In genomic region chr1:138326566-138326965, GRCm38 (mm10) we compare ENCODE assay signal across 16 mouse cellular contexts. TPM values are rescaled to one million over a fixed set of nuclear protein-coding genes. Genes with fewer than 3 reads are reported as not detected.
A peak's percentile ranks its signal among the peaks of the same experiment; 100 is the strongest.
DNase-seq lines count a peak whose midpoint lies in the region; ATAC-seq lines count a peak whose summit lies in the region.
"Had no signal": no experiment of that assay in that cellular context is flagged by ENCODE, and none has a peak within 500 bp of the region (broad histone marks: within the 10 kb centered on the region; RNA-seq: fewer than 3 reads in every experiment).

No protein-coding gene starts in this region.

- peaks cover 25% of the 10 kb centered on the region for H3K4me1 ChIP-seq in hindbrain, embryonic 10.5 days (replicated peaks)
- H3K4me1 ChIP-seq in hindbrain, embryonic 11.5 days (replicated peaks; ENCODE audit: control insufficient read depth, insufficient read depth, low read length): no peaks in the 10 kb centered on the region
- H3K4me1 ChIP-seq in hindbrain, embryonic 14.5 days (replicated peaks; ENCODE audit: control insufficient read depth, insufficient read depth, low read length): 0 out of 2 replicates have a peak, but pooled peaks cover 7% of the 10 kb centered on the region
- H3K4me1 ChIP-seq in limb, embryonic 11.5 days (ENCODE audit: control insufficient read depth, insufficient read depth, low read length): peaks cover 7% of the 10 kb centered on the region; the same call in 1 of the 2 replicates
- peaks cover 20% of the 10 kb centered on the region for H3K4me1 ChIP-seq in midbrain, embryonic 16.5 days (ENCODE audit: control insufficient read depth, insufficient read depth, low read length)
- H3K4me1 ChIP-seq: embryonic facial prominence, embryonic 12.5 days; heart, embryonic 15.5 days; intestine, embryonic 15.5 days had no signal

- H3K4me3 ChIP-seq in hindbrain, embryonic 10.5 days: no peak overlapping the region
- H3K4me3 ChIP-seq in hindbrain, embryonic 11.5 days (ENCODE audit: low read depth, low read length): no peak overlapping the region
- no peak overlapping the region for H3K4me3 ChIP-seq in hindbrain, embryonic 14.5 days (replicated peaks; ENCODE audit: low read length)
- no peak overlapping the region for H3K4me3 ChIP-seq in limb, embryonic 11.5 days (ENCODE audit: low read depth, low read length)
- no peak overlapping the region for H3K4me3 ChIP-seq in midbrain, embryonic 16.5 days (ENCODE audit: low read depth, low read length)
- H3K4me3 ChIP-seq: embryonic facial prominence, embryonic 12.5 days; erythroblast, embryonic 14.5 days; heart, embryonic 15.5 days; intestine, embryonic 15.5 days had no signal

- H3K9me3 ChIP-seq in hindbrain, embryonic 10.5 days: no peaks in the 10 kb centered on the region
- H3K9me3 ChIP-seq in hindbrain, embryonic 11.5 days (ENCODE audit: control insufficient read depth, low read length): no peaks in the 10 kb centered on the region
- H3K9me3 ChIP-seq in hindbrain, embryonic 14.5 days (ENCODE audit: control insufficient read depth, low read length): no peaks in the 10 kb centered on the region
- H3K9me3 ChIP-seq in limb, embryonic 11.5 days (ENCODE audit: control insufficient read depth, low read length): no peaks in the 10 kb centered on the region
- no peaks in the 10 kb centered on the region for H3K9me3 ChIP-seq in midbrain, embryonic 16.5 days (replicated peaks; ENCODE audit: control insufficient read depth, low read length, poor library complexity, severe bottlenecking)
- H3K9me3 ChIP-seq: embryonic facial prominence, embryonic 12.5 days; heart, embryonic 15.5 days; intestine, embryonic 15.5 days had no signal

- no peak; the same call in 1 of the 2 replicates for ATAC-seq in hindbrain, embryonic 11.5 days (ENCODE audit: low FRiP score)
- ATAC-seq in hindbrain, embryonic 14.5 days (ENCODE audit: low FRiP score): peak; percentile 67; the same call in 1 of the 2 replicates
- ATAC-seq in limb, embryonic 11.5 days (ENCODE audit: insufficient number of reproducible peaks, low FRiP score, low TSS enrichment, low read depth): peak; percentile 35; the same call in 1 of the 2 replicates
- ATAC-seq in midbrain, embryonic 16.5 days: peak; percentile 65
- ATAC-seq: intestine, embryonic 15.5 days had no signal

- no peak overlapping the region for H3K9ac ChIP-seq in hindbrain, embryonic 11.5 days (ENCODE audit: low read depth, low read length)
- no peak overlapping the region for H3K9ac ChIP-seq in hindbrain, embryonic 14.5 days
- H3K9ac ChIP-seq in limb, embryonic 11.5 days (ENCODE audit: low read length): peak overlapping the region; percentile 34; the same call in 1 of the 2 replicates
- no peak overlapping the region for H3K9ac ChIP-seq in midbrain, embryonic 16.5 days (ENCODE audit: low read depth, low read length)
- H3K9ac ChIP-seq: embryonic facial prominence, embryonic 12.5 days; heart, embryonic 15.5 days; intestine, embryonic 15.5 days had no signal

- WGBS in hindbrain, embryonic 10.5 days: 26% methylated on average over 2 of the region's 2 CpGs
- WGBS in hindbrain, embryonic 11.5 days: 20% methylated on average over 2 of the region's 2 CpGs
- WGBS in hindbrain, embryonic 14.5 days: 15% methylated on average over 2 of the region's 2 CpGs
- 20% methylated on average over 2 of the region's 2 CpGs for WGBS in limb, embryonic 11.5 days
- WGBS in midbrain, embryonic 16.5 days: 25% methylated on average over 2 of the region's 2 CpGs

- H3K27me3 ChIP-seq in hindbrain, embryonic 10.5 days (ENCODE audit: insufficient read depth, poor library complexity, severe bottlenecking): 0 out of 2 replicates have a peak, but pooled peaks cover 8% of the 10 kb centered on the region
- H3K27me3 ChIP-seq in hindbrain, embryonic 11.5 days (ENCODE audit: control insufficient read depth, insufficient read depth, low read length): no peaks in the 10 kb centered on the region
- no peaks in the 10 kb centered on the region for H3K27me3 ChIP-seq in hindbrain, embryonic 14.5 days (ENCODE audit: control insufficient read depth, insufficient read depth, low read length)
- H3K27me3 ChIP-seq in limb, embryonic 11.5 days (ENCODE audit: control insufficient read depth, insufficient read depth, low read length): no peaks in the 10 kb centered on the region
- H3K27me3 ChIP-seq in midbrain, embryonic 16.5 days (ENCODE audit: control insufficient read depth, insufficient read depth, low read depth, low read length): no peaks in the 10 kb centered on the region
- H3K27me3 ChIP-seq: embryonic facial prominence, embryonic 12.5 days; heart, embryonic 15.5 days; intestine, embryonic 15.5 days had no signal

- no peaks in the 10 kb centered on the region for H3K36me3 ChIP-seq in hindbrain, embryonic 10.5 days
- H3K36me3 ChIP-seq in hindbrain, embryonic 11.5 days (ENCODE audit: control insufficient read depth, insufficient read depth, low read length): no peaks in the 10 kb centered on the region
- no peaks in the 10 kb centered on the region for H3K36me3 ChIP-seq in hindbrain, embryonic 14.5 days (replicated peaks; ENCODE audit: control insufficient read depth, insufficient read depth)
- no peaks in the 10 kb centered on the region for H3K36me3 ChIP-seq in limb, embryonic 11.5 days (ENCODE audit: control insufficient read depth, insufficient read depth, low read length)
- H3K36me3 ChIP-seq in midbrain, embryonic 16.5 days (ENCODE audit: control insufficient read depth, insufficient read depth, low read length): no peaks in the 10 kb centered on the region
- H3K36me3 ChIP-seq: embryonic facial prominence, embryonic 12.5 days; heart, embryonic 15.5 days; intestine, embryonic 15.5 days had no signal

- no peak overlapping the region for H3K4me2 ChIP-seq in hindbrain, embryonic 11.5 days (replicated peaks; ENCODE audit: low read depth, low read length)
- H3K4me2 ChIP-seq in hindbrain, embryonic 14.5 days (replicated peaks): no peak overlapping the region
- H3K4me2 ChIP-seq in limb, embryonic 11.5 days (ENCODE audit: low read depth, severe bottlenecking): no peak overlapping the region
- peak overlapping the region; percentile 13; the same call in 1 of the 2 replicates for H3K4me2 ChIP-seq in midbrain, embryonic 16.5 days (ENCODE audit: low read length)
- H3K4me2 ChIP-seq: embryonic facial prominence, embryonic 12.5 days; heart, embryonic 15.5 days; intestine, embryonic 15.5 days had no signal

- no peak for DNase-seq in hindbrain, embryonic 10.5 days (ENCODE audit: low spot score)
- DNase-seq in hindbrain, embryonic 11.5 days (ENCODE audit: low spot score): no peak
- no peak for DNase-seq in hindbrain, embryonic 14.5 days (ENCODE audit: low spot score)
- no peak for DNase-seq in limb, embryonic 11.5 days (ENCODE audit: low spot score)
- no peak for DNase-seq in c-Kit-positive CD71-positive TER-119-positive erythroid progenitor cells, embryonic 14.5 days (ENCODE audit: low spot score)
- no peak for DNase-seq in spleen, postnatal 4 days (ENCODE audit: low spot score in 2 of 2)
- DNase-seq: cerebellum, adult 9-10 months; right cerebral cortex, postnatal 4 days had no signal

- H3K27ac ChIP-seq in hindbrain, embryonic 10.5 days: peak overlapping the region; percentile 75; the same call in 1 of the 2 replicates
- no peak overlapping the region for H3K27ac ChIP-seq in hindbrain, embryonic 11.5 days (ENCODE audit: low read depth, low read length)
- H3K27ac ChIP-seq in hindbrain, embryonic 14.5 days: no peak overlapping the region
- H3K27ac ChIP-seq in limb, embryonic 11.5 days (replicated peaks; ENCODE audit: low read depth, low read length): no peak overlapping the region
- peak overlapping the region; percentile 63 for H3K27ac ChIP-seq in midbrain, embryonic 16.5 days (ENCODE audit: low read length)
- H3K27ac ChIP-seq: embryonic facial prominence, embryonic 12.5 days; heart, embryonic 15.5 days; intestine, embryonic 15.5 days; stomach, postnatal 0 days had no signal

RNA-seq across cellular contexts. Expression of gene Atp6v1g3, which starts 53.0 kb away (rescaled TPM):
- polyA plus RNA-seq in hindbrain, embryonic 10.5 days (2016; fragmentation: Nextera tagmentation; extraction: Ambion mirVana): not detected in 2 replicates
- polyA plus RNA-seq in hindbrain, embryonic 11.5 days (2014; fragmentation: Nextera tagmentation; extraction: Ambion mirVana): 0.10 TPM in 1 of 2 replicates, not detected in the other
- not detected in 2 replicates for polyA plus RNA-seq in hindbrain, embryonic 14.5 days (2014; fragmentation: Nextera tagmentation; extraction: Ambion mirVana)
- 3.6 and 3.7 TPM in 2 replicates for polyA plus RNA-seq in limb, embryonic 11.5 days (2014; fragmentation: Nextera tagmentation; extraction: Ambion mirVana)
- not detected in 2 replicates for polyA plus RNA-seq in midbrain, embryonic 16.5 days (2015; fragmentation: Nextera tagmentation; extraction: Ambion mirVana)
- polyA plus RNA-seq: erythroblast, embryonic 14.5 days; heart, embryonic 15.5 days; intestine, embryonic 15.5 days; liver, embryonic 16.5 days; neural tube, embryonic 14.5 days; stomach, postnatal 0 days had no signal

Comparison
In these comparisons a context has a peak if more than half of its experiments do, and no peak if none do; other contexts are left out.
1. H3K27ac ChIP-seq: peak in hindbrain, embryonic 10.5 days (single experiment) and midbrain, embryonic 16.5 days (single experiment); none in hindbrain, embryonic 11.5 days (single experiment), hindbrain, embryonic 14.5 days (single experiment) and limb, embryonic 11.5 days (single experiment).